Comparison of ENCODE assay signal across 45 mouse cellular contexts in genomic region chr11:70551526-70551925, GRCm38 (mm10). TPM values are rescaled to one million over a fixed set of nuclear protein-coding genes. Genes with fewer than 3 reads are reported as not detected.
"Had no signal": no experiment of that assay in that cellular context is flagged by ENCODE, and none has a peak within 500 bp of the region (broad histone marks: within the 10 kb centered on the region; RNA-seq: fewer than 3 reads in every experiment).

No protein-coding gene starts in this region.

- H3K36me3 ChIP-seq: limb, embryonic 10.5 days; limb, embryonic 12.5 days; liver, embryonic 12.5 days; liver, embryonic 15.5 days; lung, embryonic 15.5 days; midbrain, embryonic 12.5 days; midbrain, embryonic 13.5 days; midbrain, embryonic 15.5 days; neural tube, embryonic 12.5 days; neural tube, embryonic 13.5 days had no signal

- H3K27ac ChIP-seq: left cerebral cortex, adult 2 months; limb, embryonic 10.5 days; limb, embryonic 12.5 days; limb, embryonic 13.5 days; limb, embryonic 15.5 days; liver, embryonic 12.5 days; liver, embryonic 13.5 days; liver, embryonic 14.5 days; liver, embryonic 15.5 days; lung, embryonic 15.5 days; macrophage; midbrain, embryonic 12.5 days; midbrain, embryonic 13.5 days; midbrain, embryonic 15.5 days; neural tube, embryonic 12.5 days; neural tube, embryonic 13.5 days had no signal

- H3K9ac ChIP-seq: limb, embryonic 12.5 days; limb, embryonic 13.5 days; limb, embryonic 15.5 days; liver, embryonic 12.5 days; liver, embryonic 13.5 days; liver, embryonic 14.5 days; liver, embryonic 15.5 days; liver, postnatal 0 days; lung, embryonic 14.5 days; lung, embryonic 15.5 days; midbrain, embryonic 12.5 days; midbrain, embryonic 13.5 days; midbrain, embryonic 15.5 days; neural tube, embryonic 12.5 days; neural tube, embryonic 13.5 days had no signal

- H3K9me3 ChIP-seq: limb, embryonic 10.5 days; limb, embryonic 12.5 days; limb, embryonic 13.5 days; limb, embryonic 15.5 days; liver, embryonic 12.5 days; liver, embryonic 13.5 days; liver, embryonic 15.5 days; lung, embryonic 15.5 days; megakaryocyte, embryonic 14.5 days; midbrain, embryonic 12.5 days; midbrain, embryonic 13.5 days; midbrain, embryonic 15.5 days; neural tube, embryonic 12.5 days; neural tube, embryonic 13.5 days had no signal

- H3K4me2 ChIP-seq: limb, embryonic 12.5 days; limb, embryonic 13.5 days; limb, embryonic 15.5 days; liver, embryonic 11.5 days; liver, embryonic 12.5 days; liver, embryonic 13.5 days; liver, embryonic 15.5 days; lung, embryonic 14.5 days; lung, embryonic 15.5 days; midbrain, embryonic 12.5 days; midbrain, embryonic 13.5 days; midbrain, embryonic 15.5 days; neural tube, embryonic 12.5 days; neural tube, embryonic 13.5 days had no signal

- H3K4me3 ChIP-seq: left cerebral cortex, adult 2 months; limb, embryonic 10.5 days; limb, embryonic 12.5 days; limb, embryonic 13.5 days; limb, embryonic 15.5 days; liver, embryonic 12.5 days; liver, embryonic 13.5 days; liver, embryonic 15.5 days; lung, embryonic 15.5 days; megakaryocyte, embryonic 14.5 days; midbrain, embryonic 12.5 days; midbrain, embryonic 13.5 days; midbrain, embryonic 15.5 days; myocyte; neural tube, embryonic 12.5 days; neural tube, embryonic 13.5 days had no signal

- H3K4me1 ChIP-seq: limb, embryonic 15.5 days; liver, embryonic 12.5 days; liver, embryonic 13.5 days; liver, embryonic 15.5 days; lung, embryonic 15.5 days; midbrain, embryonic 12.5 days; midbrain, embryonic 13.5 days; midbrain, embryonic 15.5 days had no signal

- DNase-seq: left cerebral cortex, postnatal 4 days; liver; liver, embryonic 13.5 days; liver, postnatal 0 days; lung, adult 18-20 months; lung, embryonic 14.5 days; lung, postnatal 10 days; lung, postnatal 14 days; lung, postnatal 4 days; midbrain, embryonic 14.5 days had no signal

- H3K27me3 ChIP-seq: limb, embryonic 13.5 days; limb, embryonic 15.5 days; lung, embryonic 15.5 days; midbrain, embryonic 13.5 days; midbrain, embryonic 15.5 days; neural tube, embryonic 12.5 days had no signal

- ATAC-seq: liver, embryonic 12.5 days; liver, postnatal 0 days; lung, postnatal 0 days; midbrain, embryonic 13.5 days; midbrain, embryonic 15.5 days; midbrain, embryonic 16.5 days had no signal

RNA-seq across cellular contexts. Expression of gene Gm40193, which starts 18.8 kb away (rescaled TPM):
- total RNA-seq: left cerebral cortex, adult 2 months; left cerebral cortex, adult 8-10 months; left cerebral cortex, postnatal 10 days; left cerebral cortex, postnatal 14 days; left cerebral cortex, postnatal 25 days; left cerebral cortex, postnatal 36 days; left cerebral cortex, postnatal 4 days; liver, adult 2 months; megakaryocyte progenitor cell, adult 5-6 weeks; megakaryocyte, adult 5-6 weeks; megakaryocyte-erythroid progenitor cell, adult 5-6 weeks; midbrain, postnatal 0 days; monocyte, adult 5-6 weeks had no signal
- polyA plus RNA-seq: limb, embryonic 10.5 days; limb, embryonic 11.5 days; limb, embryonic 12.5 days; limb, embryonic 13.5 days; limb, embryonic 15.5 days; liver, adult 2 months; liver, embryonic 11.5 days; liver, embryonic 12.5 days; liver, embryonic 13.5 days; liver, embryonic 14.5 days; liver, embryonic 15.5 days; liver, embryonic 16.5 days; liver, postnatal 0 days; lung, embryonic 14.5 days; lung, embryonic 15.5 days; lung, embryonic 16.5 days; lung, postnatal 0 days; macrophage; midbrain, embryonic 12.5 days; midbrain, embryonic 13.5 days; midbrain, embryonic 14.5 days; midbrain, embryonic 15.5 days; midbrain, embryonic 16.5 days; midbrain, postnatal 0 days; myocyte; neural tube, embryonic 11.5 days; neural tube, embryonic 12.5 days; neural tube, embryonic 13.5 days had no signal

RNA-seq across cellular contexts. Expression of gene Gltpd2, which starts 32.5 kb away (rescaled TPM):
- total RNA-seq: left cerebral cortex, adult 2 months; left cerebral cortex, adult 8-10 months; left cerebral cortex, postnatal 10 days; left cerebral cortex, postnatal 14 days; left cerebral cortex, postnatal 25 days; left cerebral cortex, postnatal 36 days; left cerebral cortex, postnatal 4 days; megakaryocyte progenitor cell, adult 5-6 weeks; megakaryocyte, adult 5-6 weeks; megakaryocyte-erythroid progenitor cell, adult 5-6 weeks; midbrain, postnatal 0 days; monocyte, adult 5-6 weeks had no signal
- polyA plus RNA-seq: macrophage; midbrain, embryonic 12.5 days; midbrain, embryonic 16.5 days; myocyte; neural tube, embryonic 11.5 days had no signal
